Mouse (Mus musculus) neural tube, embryonic 13.5 days (tissue): ENCODE data around the gene Idh3a. TPM values are rescaled to one million over a fixed set of nuclear protein-coding genes. Genes with fewer than 3 reads are reported as not detected.

Experiments used
- ATAC-seq: fragments of 200-750 bp; cut with Nextera tagmentation; 2 replicates; pipeline ENCODE4 v1.8.0; 2017; ENCODE audit warnings: low read depth, mild to moderate bottlenecking, moderate TSS enrichment, moderate library complexity
- H3K27ac ChIP-seq: fragments of 300-500 bp; sonication (generic); replicated peaks from 2 replicates; pipeline ENCODE4 v1.5.1; 2015; ENCODE audit warnings: moderate library complexity, mild to moderate bottlenecking, inconsistent platforms
- H3K27me3 ChIP-seq: fragments of 300-500 bp; sonication (generic); 2 replicates; pipeline ENCODE4 v1.6.1; 2015; ENCODE audit warnings: mild to moderate bottlenecking, inconsistent platforms
- H3K36me3 ChIP-seq: fragments of 300-500 bp; sonication (generic); 2 replicates; pipeline ENCODE4 v1.6.1; 2015; ENCODE audit warnings: mild to moderate bottlenecking, inconsistent platforms
- H3K4me1 ChIP-seq: fragments of 300-500 bp; sonication (generic); replicated peaks from 2 replicates; pipeline ENCODE4 v1.6.1; 2015; ENCODE audit warnings: inconsistent platforms
- H3K4me2 ChIP-seq: fragments of 300-500 bp; sonication (generic); 2 replicates; pipeline ENCODE4 v1.6.1; 2015; ENCODE audit warnings: inconsistent platforms, mild to moderate bottlenecking, moderate library complexity
- H3K4me3 ChIP-seq: fragments of 300-500 bp; sonication (generic); 2 replicates; pipeline ENCODE4 v1.5.1; 2015; ENCODE audit warnings: mild to moderate bottlenecking, inconsistent platforms
- H3K9ac ChIP-seq: fragments of 300-500 bp; sonication (generic); 2 replicates; pipeline ENCODE4 v1.6.1; 2015; ENCODE audit warnings: moderate library complexity, mild to moderate bottlenecking, inconsistent platforms
- H3K9me3 ChIP-seq: fragments of 300-500 bp; sonication (generic); 2 replicates; pipeline ENCODE4 v1.6.1; 2016; ENCODE audit warnings: inconsistent platforms
- WGBS: fragments of 180-500 bp; shearing (Covaris S2); methylation state at CpG from one replicate; pipeline ENCODE4 v1.1.7; 2015; 5-methylcytosine and 5-hydroxymethylcytosine counted together
- polyA plus RNA-seq: library from polyadenylated mRNA; unstranded; fragments of >200 nt; fragmentation: Nextera tagmentation; extraction: Ambion mirVana; gene quantifications from 2 replicates; pipeline ENCODE4 v1.2.1, GENCODE M21; 2015

The Idh3a gene
- polyA plus RNA-seq, 1 experiment from 2014 or later: 122 TPM

DNA sequence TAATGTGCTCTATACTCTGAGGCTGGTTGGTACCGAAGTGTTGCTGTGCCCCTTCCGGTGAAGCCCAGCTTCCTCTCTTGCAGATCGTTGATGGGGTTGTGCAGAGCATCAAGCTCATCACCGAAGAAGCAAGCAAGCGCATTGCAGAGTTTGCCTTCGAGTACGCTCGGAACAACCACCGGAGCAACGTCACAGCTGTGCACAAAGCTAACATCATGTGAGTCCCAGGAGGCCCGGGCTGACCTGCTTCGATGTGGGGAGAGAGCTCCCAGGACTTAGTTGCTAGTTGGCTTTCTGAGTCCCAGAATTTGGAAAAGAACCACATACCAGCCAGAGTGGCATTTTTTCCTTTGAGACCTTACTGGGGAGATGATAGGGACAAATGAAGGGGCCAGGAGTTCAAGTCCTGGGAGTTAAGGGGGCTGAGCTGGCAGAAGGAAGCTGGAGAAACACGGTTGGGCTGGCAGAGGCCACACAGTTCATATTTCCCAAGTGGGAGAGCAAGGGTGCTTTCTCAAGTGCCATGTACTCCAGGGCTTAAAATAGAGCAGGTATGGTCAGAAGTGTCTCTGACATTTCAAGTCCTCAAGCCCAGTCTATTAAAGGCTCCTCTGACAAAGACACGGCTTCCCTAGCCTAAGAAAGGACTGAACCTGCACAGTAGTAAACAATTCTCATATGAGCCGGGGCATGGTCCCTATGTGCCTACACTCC lies 10.8 kb downstream of the Idh3a start:
- no peak for ATAC-seq
- peaks cover 95% of the 10 kb centered on the region for H3K36me3 ChIP-seq
- no peaks in the 10 kb centered on the region for H3K4me1 ChIP-seq
- H3K27me3 ChIP-seq: no peaks in the 10 kb centered on the region
- H3K4me3 ChIP-seq: no peak overlapping the region
- no peak overlapping the region for H3K9ac ChIP-seq
- H3K4me2 ChIP-seq: no peak overlapping the region
- no peaks in the 10 kb centered on the region for H3K9me3 ChIP-seq
- H3K27ac ChIP-seq: no peak overlapping the region
- WGBS: 94% methylated on average over 15 of the region's 15 CpGs

DNA sequence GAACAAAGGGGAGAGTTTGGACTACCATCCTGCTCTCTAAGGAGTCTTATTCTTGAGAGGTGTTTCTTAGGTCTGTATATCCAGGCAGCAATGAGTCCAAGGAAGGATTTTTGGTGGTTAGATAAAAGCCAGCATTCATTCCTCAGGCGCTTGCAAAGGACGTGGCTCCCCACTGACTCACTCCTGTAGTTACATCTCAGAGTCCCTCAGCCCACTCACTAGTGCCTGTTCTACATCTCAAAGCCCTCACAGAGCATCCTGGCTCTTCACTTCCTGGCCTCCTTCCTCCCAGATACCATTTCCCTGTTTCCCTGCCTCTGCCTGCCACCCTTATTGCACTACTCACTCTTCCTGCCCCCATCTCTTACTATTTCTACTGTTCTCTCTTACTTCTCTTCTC lies 16.3 kb downstream of the Idh3a start:
- H3K27ac ChIP-seq: no peak overlapping the region
- no peak for ATAC-seq
- no peaks in the 10 kb centered on the region for H3K4me1 ChIP-seq
- WGBS: 64% methylated on average over 2 of the region's 2 CpGs
- H3K27me3 ChIP-seq: no peaks in the 10 kb centered on the region
- H3K36me3 ChIP-seq: peaks cover 84% of the 10 kb centered on the region
- no peak overlapping the region for H3K9ac ChIP-seq
- H3K4me3 ChIP-seq: no peak overlapping the region
- H3K9me3 ChIP-seq: no peaks in the 10 kb centered on the region
- no peak overlapping the region for H3K4me2 ChIP-seq

DNA sequence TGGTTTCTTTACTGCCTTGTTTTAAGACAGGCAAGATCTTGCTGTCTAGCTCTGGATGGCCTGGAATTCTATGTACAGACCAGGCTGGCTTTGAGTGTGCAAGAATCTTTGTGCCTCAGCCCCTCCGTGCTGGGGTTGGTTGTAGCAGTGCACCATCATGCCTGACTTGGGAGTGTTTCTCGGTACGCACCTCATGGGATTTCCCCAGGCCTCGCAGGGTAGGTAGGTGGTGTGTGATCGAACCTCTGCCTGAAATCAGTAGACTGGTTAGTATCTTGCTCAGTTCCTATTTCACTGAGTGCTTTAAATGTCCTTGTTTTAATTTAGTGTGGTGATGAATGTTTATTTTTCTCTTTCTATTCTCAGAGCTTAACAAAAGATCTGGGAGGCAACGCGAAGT lies 16.8 kb downstream of the Idh3a start:
- no peak overlapping the region for H3K4me3 ChIP-seq
- no peaks in the 10 kb centered on the region for H3K4me1 ChIP-seq
- H3K9me3 ChIP-seq: no peaks in the 10 kb centered on the region
- H3K36me3 ChIP-seq: peaks cover 79% of the 10 kb centered on the region
- H3K4me2 ChIP-seq: no peak overlapping the region
- no peak for ATAC-seq
- no peaks in the 10 kb centered on the region for H3K27me3 ChIP-seq
- no peak overlapping the region for H3K9ac ChIP-seq
- 60% methylated on average over 7 of the region's 7 CpGs for whole genome bisulfite sequencing
- H3K27ac ChIP-seq: no peak overlapping the region

DNA sequence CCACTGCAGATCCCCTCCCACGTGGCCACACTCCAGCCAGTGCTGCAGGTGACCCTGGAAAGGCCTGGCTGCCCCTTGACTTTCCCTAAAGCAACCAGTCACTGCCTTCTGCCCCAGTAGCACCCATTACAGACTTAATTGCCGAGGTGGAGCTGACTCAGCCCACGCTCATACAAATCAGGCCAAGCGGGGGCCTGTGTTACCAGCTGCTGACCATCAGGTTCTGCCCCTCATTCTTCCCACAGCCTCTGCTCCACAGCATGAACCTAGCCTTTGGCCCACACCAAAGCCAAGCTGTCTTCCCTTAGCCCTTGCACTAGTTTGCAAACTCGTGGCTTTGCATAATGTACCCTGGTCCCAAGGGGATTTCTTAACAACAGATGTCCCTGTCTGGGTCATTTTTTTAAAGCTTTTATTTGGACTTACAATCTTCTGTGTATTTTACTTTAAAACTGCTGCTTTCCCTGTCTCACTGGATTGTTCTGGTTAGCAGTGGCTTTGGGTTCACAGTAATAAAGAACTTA lies 18.1 kb downstream of the Idh3a start:
- Histone ChIP-seq H3K9ac (no peak overlapping the region), H3K4me1 (no peaks in the 10 kb centered on the region), H3K36me3 (peaks cover 66% of the 10 kb centered on the region), H3K4me2 (no peak overlapping the region), H3K4me3 (no peak overlapping the region), H3K27me3 (no peaks in the 10 kb centered on the region), H3K27ac (no peak overlapping the region), H3K9me3 (no peaks in the 10 kb centered on the region)
- no peak for ATAC-seq
- 60% methylated on average over 5 of the region's 5 CpGs for WGBS

DNA sequence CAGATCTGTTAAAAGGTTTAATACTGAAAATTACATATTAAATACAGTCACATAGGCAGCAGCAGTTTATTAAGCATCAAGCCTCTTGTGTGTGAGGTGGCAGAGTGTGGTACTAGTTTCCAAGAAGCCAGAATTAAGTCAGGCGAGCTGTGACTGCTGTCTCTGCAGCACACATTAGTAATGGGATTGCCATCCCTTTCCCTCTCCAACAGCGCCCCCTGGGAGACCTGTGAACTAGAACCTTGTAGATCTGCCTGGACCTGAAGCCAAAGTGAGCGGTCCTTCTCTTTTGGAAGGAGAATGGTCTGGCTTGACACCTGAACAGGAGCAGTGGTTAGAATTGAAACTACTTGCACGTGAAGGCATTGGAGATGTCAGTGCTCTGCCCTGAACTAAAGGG lies 18.8 kb downstream of the Idh3a start:
- H3K27me3 ChIP-seq: no peaks in the 10 kb centered on the region
- H3K27ac ChIP-seq: no peak overlapping the region
- no peaks in the 10 kb centered on the region for H3K4me1 ChIP-seq
- 70% methylated on average over 4 of the region's 4 CpGs for WGBS
- no peak for ATAC-seq
- H3K4me3 ChIP-seq: no peak overlapping the region
- H3K4me2 ChIP-seq: no peak overlapping the region
- H3K36me3 ChIP-seq: peaks cover 59% of the 10 kb centered on the region
- no peaks in the 10 kb centered on the region for H3K9me3 ChIP-seq
- H3K9ac ChIP-seq: no peak overlapping the region

DNA sequence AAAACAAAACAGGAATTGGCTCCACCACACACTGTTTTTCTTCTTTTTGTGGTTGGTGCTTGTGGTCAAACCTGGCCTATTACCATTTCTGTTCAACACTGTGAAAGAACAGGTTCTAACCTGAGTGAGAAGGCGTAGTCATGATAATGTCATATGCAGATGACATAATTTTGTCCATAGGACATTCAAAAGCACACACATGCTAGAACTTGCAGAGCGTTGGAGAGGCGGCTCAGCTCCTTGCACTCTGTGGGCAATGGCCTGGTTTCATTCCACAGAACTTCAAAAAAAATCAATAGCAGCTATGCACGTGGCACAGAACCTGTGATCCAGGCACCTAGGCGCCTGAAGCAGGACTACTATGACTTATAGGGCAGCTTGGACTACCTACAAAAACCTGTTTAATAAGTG lies 26.7 kb downstream of the Idh3a start:
- Histone ChIP-seq H3K27ac (no peak overlapping the region), H3K27me3 (no peaks in the 10 kb centered on the region), H3K9ac (no peak overlapping the region), H3K36me3 (no peaks in the 10 kb centered on the region), H3K4me2 (no peak overlapping the region), H3K4me1 (no peaks in the 10 kb centered on the region), H3K9me3 (no peaks in the 10 kb centered on the region), H3K4me3 (no peak overlapping the region)
- 93% methylated on average over 5 of the region's 5 CpGs for WGBS
- ATAC-seq: no peak

DNA sequence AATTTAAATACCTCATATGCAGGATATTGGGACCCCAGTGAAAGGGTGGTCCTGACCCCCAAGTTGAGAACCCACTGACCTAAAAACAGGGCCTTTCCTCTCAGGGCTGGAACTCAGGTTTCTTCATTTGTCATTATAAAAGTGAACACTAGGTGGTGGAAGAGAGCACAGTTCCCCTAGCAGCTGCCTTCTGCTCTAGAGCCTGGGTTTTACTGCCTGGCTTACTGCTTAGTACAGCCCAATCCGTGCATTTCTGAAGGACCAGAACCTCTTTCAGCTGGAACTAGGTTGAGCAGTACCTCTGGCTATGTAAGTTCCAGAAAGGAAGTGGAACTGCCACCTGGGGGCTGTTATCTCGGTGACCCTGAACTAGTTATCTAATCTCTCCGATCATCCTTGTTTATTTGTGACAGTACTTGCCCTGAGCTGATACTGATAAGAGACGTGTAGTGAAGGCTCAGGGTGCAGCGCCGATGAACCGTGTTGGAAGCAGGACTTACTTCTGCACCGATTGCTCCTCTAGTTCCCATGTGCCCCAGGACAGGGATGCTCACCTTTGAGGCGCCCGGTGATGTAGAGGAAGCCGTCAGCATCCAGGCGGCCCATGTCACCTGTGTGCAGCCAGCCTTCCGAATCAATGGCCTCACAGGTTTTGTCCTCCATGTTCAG lies 28.2 kb downstream of the Idh3a start:
- H3K4me3 ChIP-seq: no peak overlapping the region
- no peak overlapping the region for H3K27ac ChIP-seq
- no peak overlapping the region for H3K4me2 ChIP-seq
- H3K9ac ChIP-seq: no peak overlapping the region
- H3K9me3 ChIP-seq: no peaks in the 10 kb centered on the region
- no peaks in the 10 kb centered on the region for H3K36me3 ChIP-seq
- H3K4me1 ChIP-seq: no peaks in the 10 kb centered on the region
- ATAC-seq: peak; percentile 71; the same call in 1 of the 2 replicates
- 75% methylated on average over 13 of the region's 13 CpGs for WGBS
- H3K27me3 ChIP-seq: no peaks in the 10 kb centered on the region

DNA sequence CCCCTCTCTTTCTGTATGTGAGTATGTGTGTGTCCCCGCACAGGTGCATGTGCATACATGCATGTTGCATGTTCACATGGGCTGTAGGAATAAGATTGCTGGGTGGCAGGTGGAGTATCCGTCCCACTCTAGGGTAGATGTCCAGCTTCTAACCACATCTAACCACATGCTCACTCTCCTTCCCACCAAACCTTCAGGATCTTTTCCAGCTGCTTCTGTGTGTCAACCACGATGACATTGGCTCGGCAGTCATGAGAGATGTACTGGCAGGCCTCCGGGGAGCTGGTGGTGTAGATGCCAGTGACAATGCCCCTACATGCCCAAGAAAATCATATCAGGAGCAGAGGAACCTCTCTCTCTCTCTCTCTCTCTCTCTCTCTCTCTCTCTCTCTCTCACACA lies 41.1 kb downstream of the Idh3a start:
- H3K9me3 ChIP-seq: no peaks in the 10 kb centered on the region
- H3K36me3 ChIP-seq: no peaks in the 10 kb centered on the region
- no peak for ATAC-seq
- H3K4me3 ChIP-seq: no peak overlapping the region
- H3K9ac ChIP-seq: no peak overlapping the region
- H3K27me3 ChIP-seq: no peaks in the 10 kb centered on the region
- WGBS: 88% methylated on average over 5 of the region's 5 CpGs
- H3K4me1 ChIP-seq: no peaks in the 10 kb centered on the region
- no peak overlapping the region for H3K27ac ChIP-seq
- H3K4me2 ChIP-seq: no peak overlapping the region

DNA sequence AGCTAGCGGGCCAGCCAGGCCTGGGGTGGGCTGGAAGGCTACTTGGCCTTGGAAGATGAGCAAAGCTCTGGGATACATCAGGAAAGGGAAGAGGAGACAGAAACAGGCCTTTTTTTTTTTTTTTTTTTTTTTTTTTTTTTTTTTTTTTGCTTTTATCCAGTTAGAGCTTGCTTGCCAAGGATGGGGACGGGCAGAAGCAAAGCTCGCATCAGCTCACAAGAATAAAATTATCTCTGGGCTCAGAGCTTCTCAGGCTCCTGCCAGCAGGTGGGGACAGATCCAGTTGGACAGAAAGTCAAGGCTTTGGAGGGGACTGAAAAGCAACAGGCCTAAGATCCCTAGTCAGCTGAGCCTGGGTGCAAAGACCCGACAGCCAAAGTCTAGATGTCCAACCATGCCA lies 42.6 kb downstream of the Idh3a start:
- no peaks in the 10 kb centered on the region for H3K4me1 ChIP-seq
- H3K27ac ChIP-seq: no peak overlapping the region
- no peak for ATAC-seq
- no peak overlapping the region for H3K4me2 ChIP-seq
- no peaks in the 10 kb centered on the region for H3K36me3 ChIP-seq
- no peak overlapping the region for H3K9ac ChIP-seq
- H3K4me3 ChIP-seq: no peak overlapping the region
- H3K9me3 ChIP-seq: no peaks in the 10 kb centered on the region
- H3K27me3 ChIP-seq: no peaks in the 10 kb centered on the region
- WGBS: 90% methylated on average over 4 of the region's 4 CpGs

DNA sequence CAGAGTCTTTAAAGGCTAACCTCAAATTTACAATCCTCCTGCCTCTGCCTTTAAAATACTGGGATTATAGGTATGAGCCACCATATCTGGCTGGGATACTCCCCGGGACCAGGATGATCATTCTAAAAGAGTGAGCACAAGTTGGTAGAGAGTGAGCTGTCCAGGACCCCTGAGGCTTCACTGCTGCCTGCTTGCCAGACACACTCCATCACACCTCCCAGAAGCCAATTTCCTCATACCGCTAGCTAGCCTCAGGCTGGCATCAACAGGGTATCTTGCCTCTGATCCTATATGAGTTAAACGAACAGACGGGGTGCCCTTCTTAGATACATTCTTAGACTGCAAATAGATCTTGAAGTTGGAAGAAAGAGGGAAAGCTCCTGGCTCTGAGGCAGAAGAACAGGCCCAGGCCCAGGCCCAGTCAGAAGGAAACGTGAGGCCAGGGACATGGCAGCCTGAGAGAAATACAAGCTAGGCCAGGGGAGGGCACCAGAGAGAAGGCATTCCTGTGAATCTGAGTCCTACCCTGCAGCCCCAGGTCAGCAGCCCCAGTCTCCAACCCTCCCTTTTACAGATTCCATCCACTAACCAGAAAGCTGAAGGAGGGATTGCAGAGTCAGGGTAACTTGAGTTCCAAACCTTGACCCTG lies 43.6 kb downstream of the Idh3a start:
- H3K36me3 ChIP-seq: no peaks in the 10 kb centered on the region
- no peak overlapping the region for H3K9ac ChIP-seq
- H3K4me3 ChIP-seq: no peak overlapping the region
- no peak overlapping the region for H3K4me2 ChIP-seq
- no peak for ATAC-seq
- no peaks in the 10 kb centered on the region for H3K27me3 ChIP-seq
- 84% methylated on average over 5 of the region's 5 CpGs for WGBS
- H3K9me3 ChIP-seq: no peaks in the 10 kb centered on the region
- no peak overlapping the region for H3K27ac ChIP-seq
- no peaks in the 10 kb centered on the region for H3K4me1 ChIP-seq

DNA sequence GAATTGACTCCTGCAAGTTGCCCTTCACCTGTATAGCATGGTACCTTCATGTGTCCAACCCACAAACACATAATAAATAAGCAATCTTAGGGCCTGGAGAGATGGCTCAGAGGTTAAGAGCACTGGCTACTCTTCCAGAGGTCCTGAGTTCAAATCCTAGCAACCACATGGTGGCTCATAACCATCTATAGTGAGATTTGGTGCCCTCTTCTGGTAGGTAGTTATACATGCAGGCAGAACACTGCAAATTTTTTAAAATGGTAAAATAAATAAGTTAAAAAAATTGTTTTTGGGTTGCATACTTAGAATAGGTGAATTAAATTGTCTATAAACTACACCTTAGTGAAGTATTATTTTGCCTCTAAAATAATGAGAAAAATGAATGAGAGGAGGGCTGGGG lies 44.8 kb downstream of the Idh3a start:
- Histone ChIP-seq H3K9me3 (no peaks in the 10 kb centered on the region), H3K27me3 (no peaks in the 10 kb centered on the region), H3K36me3 (no peaks in the 10 kb centered on the region), H3K4me3 (no peak overlapping the region), H3K4me1 (no peaks in the 10 kb centered on the region), H3K27ac (no peak overlapping the region), H3K9ac (no peak overlapping the region), H3K4me2 (no peak overlapping the region)
- ATAC-seq: no peak

DNA sequence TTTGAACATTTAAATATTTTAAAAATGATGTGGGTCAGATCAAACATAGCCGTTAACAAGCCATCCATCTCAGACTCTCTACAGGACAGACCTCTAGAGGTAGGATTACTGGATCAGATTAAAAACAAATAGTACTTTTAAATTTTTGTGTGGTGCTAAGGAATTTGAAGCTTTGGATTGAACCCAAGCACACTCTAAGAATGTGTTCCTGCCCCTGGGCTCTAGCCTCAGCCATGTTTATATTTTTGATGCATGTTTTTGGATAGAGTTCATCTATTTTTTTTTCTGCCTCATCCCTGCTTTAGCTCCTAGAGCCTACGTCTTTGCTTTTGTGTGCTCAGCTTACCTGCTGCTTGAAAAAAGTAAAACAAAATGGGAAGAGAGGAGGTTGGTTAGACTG lies 47.3 kb downstream of the Idh3a start:
- H3K9ac ChIP-seq: no peak overlapping the region
- no peak overlapping the region for H3K27ac ChIP-seq
- WGBS: 89% methylated on average over 2 of the region's 2 CpGs
- no peak for ATAC-seq
- no peak overlapping the region for H3K4me2 ChIP-seq
- no peaks in the 10 kb centered on the region for H3K27me3 ChIP-seq
- no peak overlapping the region for H3K4me3 ChIP-seq
- no peaks in the 10 kb centered on the region for H3K4me1 ChIP-seq
- H3K36me3 ChIP-seq: no peaks in the 10 kb centered on the region
- no peaks in the 10 kb centered on the region for H3K9me3 ChIP-seq
